Mouse (Mus musculus): Measurements from ENCODE around the gene Zfp1.

Gene Zfp1

GRCm38 (mm10) chr8:111643264-111644141, at the start of gene Zfp1:
Gene Zfp1 (plus strand): TSS chr8:111643401.
- DNase-seq (ENCODE audit: low spot score in 2 of 2), result peak; percentile 85 to 91

DNA sequence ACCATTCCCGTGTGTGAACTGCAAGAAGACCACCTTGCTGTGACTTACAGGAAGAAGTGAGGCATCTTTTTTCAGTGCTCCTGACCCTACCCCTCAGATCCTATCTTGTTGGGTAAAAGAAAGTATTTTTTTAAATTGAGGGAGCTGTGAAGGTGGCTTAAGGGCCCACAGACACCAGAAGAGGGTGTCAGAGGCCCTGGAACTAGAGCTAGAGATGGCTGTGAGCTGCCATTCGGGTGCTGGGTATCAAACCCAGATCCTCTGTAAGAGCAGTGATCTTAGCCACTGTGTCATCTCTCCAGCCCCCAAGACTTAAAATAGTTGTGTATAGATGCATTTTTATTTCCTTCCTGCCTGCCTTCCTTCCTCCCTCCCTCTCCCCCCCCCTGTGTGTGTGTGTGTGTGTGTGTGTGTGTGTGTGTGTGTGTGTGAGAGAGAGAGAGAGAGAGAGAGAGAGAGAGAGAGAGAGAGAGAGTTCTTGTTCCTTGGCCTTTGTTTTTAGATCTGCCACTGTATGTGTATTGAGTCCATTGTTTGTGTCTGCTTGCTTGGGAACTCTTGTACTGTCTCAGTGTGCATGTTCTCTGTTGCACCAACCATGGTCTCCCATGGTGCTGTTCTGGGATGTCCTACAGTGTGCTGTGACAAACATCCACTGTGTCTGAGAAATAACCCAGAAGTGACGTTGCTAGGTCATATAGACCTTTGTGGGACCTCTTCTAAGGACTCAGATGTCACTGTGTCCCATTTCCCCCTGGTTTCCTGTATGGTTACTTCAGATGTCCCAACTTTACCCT, 49.0 kb upstream of the Zfp1 start:
- no peak for DNase-seq (ENCODE audit: low spot score in 2 of 2)

DNA sequence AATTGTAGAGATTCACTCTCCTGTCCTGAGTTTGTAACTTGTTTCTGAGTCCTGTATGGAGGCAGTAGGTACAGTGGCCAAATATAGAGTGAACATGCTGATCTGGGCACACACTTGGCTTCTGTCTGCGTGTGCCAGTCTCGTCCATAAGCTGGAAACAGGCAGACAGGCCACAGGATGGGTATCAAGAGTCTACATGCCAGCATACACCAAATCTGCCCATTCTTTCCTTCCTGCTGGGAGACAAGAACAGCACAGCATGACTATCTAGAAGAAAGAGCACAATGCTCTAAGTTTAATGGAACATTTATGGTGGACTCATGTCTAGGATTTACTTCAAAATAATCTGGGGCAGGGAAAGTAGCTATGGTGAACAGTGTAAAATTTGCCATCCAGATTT, 48.2 kb upstream of the Zfp1 start:
- DNase-seq (ENCODE audit: low spot score in 2 of 2), result no peak

- DNase-seq (ENCODE audit: low spot score in 2 of 2), result peak; percentile 65 to 80
These were observed 47.3 kb upstream of the Zfp1 start for GRCm38 (mm10) chr8:111595712-111596484.

DNA sequence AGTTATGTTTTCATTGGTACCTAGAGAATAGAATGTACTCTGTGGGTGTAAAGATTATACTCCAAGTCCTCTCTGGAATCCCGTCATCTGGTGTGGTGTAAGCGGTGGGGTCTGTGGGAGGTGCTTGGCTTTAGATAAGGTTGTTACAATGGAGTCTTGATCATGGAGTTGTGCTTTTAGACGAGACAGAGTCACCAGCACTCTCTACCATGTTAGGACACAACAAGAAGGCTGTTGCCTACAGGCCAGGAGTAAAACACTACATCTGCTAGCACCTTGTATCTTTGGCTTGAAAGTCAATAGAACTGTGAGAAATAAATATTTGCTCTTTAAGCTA, 46.7 kb upstream of the Zfp1 start:
- DNase-seq (ENCODE audit: low spot score in 2 of 2), result no peak

DNA sequence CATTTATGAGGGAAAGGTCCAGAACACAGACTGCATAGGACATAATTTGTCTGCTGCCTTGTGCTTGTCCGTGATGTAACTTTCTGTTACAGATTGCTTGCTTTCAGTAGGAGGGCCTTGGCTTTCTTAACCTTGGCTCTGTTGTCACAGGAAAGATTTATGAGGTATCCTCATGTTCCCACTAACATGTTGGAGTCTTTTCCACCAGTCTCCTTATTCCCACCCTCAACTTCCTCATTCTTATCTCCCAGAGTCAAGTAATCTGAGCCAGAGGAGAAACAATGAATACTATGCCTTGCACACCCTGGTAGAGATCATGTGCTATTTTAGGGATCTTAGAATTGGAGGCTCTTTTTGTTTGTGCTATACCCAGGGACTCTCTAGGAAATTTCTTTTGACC, 45.9 kb upstream of the Zfp1 start:
- DNase-seq (ENCODE audit: low spot score in 2 of 2), result no peak

- no peak for DNase-seq (ENCODE audit: low spot score in 2 of 2)
These were observed 43.3 kb upstream of the Zfp1 start for GRCm38 (mm10) chr8:111599707-111600444.

DNA sequence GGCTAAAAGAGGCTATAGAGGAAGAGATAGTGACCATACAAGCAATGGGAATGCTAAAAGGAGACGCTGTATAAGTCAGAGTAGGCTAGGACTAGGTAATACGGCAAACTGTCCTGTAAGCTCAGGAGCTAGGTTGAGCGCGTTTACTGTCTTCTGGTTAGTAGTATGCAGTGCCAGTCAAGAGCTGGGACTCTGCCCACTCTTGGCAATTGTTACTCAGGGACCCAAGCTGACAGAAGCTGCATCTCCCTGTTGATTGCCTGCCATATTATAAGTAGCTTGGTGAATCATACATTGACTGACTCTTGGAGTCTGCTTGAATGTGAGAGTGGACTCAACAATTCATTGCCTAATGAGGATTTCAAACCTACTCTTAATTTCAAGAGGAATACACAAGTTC, 41.2 kb upstream of the Zfp1 start:
- no peak for DNase-seq (ENCODE audit: low spot score in 2 of 2)

DNA sequence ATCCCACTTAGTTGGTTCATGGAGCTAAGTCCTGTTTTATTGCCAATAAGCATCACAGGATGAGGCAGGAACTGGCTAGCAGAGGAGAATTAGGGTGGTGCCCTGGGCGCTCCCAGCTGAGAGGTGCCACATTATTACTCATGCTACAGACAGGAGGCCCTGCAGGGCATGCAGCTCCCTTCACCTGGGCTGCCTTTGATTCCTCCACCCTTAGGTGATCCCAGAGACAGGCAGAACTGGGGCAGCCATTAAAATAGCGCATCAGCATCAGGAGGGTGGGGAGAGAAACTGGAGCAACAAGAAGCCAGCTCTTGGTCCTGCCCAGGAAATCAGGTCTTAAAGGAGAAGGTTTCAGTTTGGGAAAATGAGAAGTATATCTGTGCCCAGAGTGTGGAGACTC, 38.2 kb upstream of the Zfp1 start:
- no peak for DNase-seq (ENCODE audit: low spot score in 2 of 2)

DNA sequence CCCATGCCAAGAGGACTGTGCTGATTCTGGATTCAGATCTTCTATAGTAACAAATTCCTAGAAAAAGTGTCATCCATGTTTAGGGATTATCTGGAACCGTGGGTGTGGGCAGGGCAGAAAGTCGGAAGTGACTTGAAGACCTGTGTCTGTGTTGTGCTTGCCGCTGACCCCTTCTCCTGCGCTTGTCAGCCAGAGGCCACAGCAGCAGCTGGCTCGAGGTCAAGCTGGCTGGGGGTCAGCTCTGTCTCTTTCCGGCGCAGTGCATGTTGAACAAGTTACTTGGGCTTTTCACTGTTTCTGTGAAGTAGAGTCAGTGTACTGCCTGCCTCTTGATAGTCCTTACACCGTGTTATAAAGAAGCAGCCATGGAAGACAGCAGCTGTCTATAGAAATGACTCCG, 36.2 kb upstream of the Zfp1 start:
- no peak for DNase-seq (ENCODE audit: low spot score in 2 of 2)

DNA sequence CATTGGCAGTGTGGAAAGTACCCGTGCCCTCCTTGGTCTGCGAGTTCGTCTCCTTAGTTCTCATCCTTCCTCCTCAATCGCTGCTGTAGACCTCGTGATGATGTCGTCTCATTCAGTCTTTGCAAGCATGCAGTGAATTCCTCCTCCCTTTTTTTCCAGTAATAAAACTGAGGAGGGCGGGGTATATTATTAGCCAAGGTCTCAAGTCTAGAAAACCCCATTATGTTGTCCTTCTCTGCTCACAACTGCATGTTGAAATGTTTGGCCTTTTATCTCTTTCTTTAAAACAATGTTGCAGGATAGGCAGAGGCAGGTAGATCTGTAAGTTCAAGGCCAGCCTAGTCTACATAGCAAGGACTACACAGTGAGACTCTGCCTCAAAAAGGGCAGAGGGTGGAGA, 35.8 kb upstream of the Zfp1 start:
- DNase-seq (ENCODE audit: low spot score in 2 of 2), result no peak

- no peak for DNase-seq (ENCODE audit: low spot score in 2 of 2)
These were observed 30.0 kb upstream of the Zfp1 start for GRCm38 (mm10) chr8:111613181-111613580.

DNA sequence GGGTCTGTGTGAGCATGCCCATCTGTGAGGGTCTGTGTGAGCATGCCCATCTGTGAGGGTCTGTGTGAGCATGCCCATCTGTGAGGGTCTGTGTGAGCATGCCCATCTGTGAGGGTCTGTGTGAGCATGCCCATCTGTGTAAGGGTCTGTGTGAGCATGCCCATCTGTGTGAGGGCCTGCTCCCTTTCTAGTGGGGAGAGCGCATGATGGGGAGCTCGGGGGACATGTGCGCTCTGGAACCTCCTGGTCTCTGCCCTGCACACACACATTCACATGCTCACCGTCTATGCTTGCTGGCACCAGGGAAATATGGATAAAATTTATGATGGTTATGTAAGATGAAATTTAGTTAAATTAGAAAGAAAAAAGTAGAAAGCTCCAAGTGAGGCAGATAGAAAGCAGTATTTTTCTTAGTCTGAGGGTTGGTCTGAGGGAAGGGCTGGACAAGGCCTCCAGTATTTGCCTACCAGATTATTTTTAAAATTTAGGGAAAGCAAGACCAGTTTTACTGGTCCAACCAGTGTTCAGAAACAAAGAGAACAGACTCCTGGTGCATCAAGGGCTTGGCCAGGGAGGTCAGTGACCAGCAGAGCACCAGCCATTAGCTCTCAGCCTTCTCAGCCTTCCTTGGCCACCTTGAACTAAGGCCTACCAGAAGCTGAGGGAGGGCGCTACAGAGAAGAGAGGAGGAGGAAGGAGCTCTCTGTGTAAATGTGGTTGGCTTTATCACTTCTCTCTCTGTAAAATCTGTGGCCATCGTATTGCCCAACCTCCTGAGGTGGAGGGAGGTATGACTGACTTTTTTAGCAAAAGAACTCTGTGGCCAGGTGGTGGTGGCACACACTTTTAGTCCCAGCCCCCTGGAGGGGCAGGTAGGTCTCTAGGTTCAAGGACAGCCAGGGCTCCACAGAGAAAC, 28.2 kb upstream of the Zfp1 start:
- no peak for DNase-seq (ENCODE audit: low spot score in 2 of 2)

DNA sequence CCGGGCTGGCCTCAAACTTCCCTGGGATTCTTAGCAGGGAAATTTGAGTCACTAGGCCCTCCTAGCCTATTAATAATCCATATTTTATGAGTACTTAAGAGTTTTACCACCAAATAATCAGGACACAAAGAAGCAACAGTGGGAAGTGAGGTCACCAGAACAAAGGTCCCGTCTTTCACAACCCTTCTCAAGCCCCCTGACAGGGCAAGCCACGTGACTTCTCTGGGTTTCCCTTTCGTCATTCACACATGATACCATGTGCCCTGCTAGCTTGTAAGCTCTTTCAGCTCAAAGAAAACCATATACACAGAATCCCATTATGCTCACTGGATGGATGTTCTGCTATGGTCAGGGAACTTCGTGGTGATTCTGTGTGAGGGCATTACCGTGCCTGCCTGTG, 25.4 kb upstream of the Zfp1 start:
- no peak for DNase-seq (ENCODE audit: low spot score in 2 of 2)

DNA sequence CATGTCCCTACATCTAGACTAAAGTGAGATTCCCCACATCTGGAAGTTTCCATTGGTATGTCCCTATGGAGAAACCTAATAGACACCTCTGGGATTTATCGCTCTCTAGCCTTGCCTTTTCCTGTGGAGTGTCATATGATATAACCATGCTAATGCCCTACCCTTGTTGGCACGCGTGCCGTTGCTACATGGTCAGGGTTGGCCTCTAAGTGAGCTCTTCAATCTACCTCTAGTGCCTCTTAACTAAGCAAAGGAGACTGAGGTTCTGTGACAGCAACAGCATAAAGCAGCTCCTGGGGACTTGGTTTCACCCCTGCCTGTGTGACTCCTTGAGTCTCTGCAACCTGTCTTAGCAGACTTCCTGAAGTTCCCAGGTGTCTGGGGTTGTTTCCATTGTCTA, 24.9 kb upstream of the Zfp1 start:
- no peak for DNase-seq (ENCODE audit: low spot score in 2 of 2)

DNA sequence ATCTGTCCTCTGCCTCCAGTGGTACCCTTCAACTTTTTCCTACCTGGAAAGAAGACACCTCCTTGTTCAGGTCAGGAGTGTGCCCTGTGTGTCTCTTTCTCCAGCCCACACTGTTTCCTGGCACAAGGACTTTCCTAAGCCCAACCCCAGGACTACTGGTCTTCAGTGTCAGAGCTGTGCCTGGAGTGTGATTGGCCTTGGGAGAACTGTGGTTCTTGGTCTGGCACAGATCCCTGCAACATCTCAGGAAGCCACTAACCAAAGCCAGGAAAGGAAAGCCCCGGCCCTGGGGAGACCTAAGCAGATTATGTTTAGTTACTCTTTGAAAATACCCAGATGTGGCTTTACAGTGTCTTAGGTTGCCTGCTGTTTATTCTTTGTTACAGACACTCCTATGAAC, 23.3 kb upstream of the Zfp1 start:
- no peak for DNase-seq (ENCODE audit: low spot score in 2 of 2)

DNA sequence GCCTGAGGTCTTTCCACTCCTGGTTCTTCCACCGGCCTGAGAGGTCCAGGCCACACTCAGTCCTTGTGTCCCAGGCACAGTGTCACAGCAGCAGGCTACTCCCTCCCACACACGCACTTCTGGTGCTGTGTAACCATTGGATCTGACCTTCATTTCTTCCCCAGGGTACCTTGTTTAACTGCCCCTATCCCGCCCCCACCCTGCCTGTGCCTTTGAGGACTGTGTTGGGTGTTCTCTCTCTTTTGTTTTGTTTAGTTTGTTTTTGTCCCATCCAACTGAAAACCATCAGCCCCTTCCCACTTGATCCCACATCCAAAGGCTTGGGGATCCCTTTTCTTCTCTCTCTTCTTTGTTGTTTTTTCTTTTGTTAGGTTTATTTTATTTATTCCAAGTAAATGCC, 21.1 kb upstream of the Zfp1 start:
- no peak for DNase-seq (ENCODE audit: low spot score in 2 of 2)

GRCm38 (mm10) chr8:111622553-111622952, 20.6 kb upstream of the Zfp1 start:
- DNase-seq (ENCODE audit: low spot score in 2 of 2), result peak in 1 of 2 experiments; percentile 63

DNA sequence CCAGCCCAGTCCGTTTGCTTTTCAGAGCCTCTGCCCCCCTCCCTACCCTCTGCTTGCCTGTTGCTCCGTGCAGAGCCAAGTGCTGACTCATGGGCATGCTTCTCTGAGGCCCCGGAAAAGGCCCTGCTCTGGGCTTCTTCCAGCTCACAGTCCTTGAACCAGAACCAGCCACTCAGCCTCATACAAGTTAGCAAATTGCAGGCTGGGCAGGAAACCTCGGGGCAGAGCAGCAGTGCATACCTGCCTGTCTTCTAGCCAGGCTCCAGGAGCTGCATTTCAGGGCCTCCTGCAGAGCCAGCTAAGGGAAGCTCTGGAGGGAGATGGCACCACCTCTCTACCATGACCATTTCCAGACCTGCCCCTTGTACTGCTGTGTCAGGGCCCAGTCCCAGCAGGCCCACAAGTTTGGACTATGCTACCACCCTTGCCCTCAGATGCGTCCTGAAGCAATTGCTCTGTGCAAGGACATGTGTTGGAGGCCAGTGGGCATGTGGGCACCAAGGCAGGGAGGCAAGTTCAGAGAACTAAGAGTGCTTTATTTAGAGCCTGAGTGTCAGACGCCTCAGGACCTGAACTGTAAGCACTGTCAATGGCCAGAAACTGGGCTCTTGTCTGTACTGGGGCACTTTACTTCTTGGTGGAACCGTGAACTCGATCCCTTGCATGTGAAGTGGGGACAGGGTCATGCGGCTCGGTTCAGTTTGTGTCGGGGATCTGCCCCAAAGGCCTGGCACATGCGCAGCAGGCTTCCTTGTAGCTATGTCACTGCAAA, 18.9 kb upstream of the Zfp1 start:
- DNase-seq (ENCODE audit: low spot score in 2 of 2), result peak in 1 of 2 experiments; percentile 61

DNA sequence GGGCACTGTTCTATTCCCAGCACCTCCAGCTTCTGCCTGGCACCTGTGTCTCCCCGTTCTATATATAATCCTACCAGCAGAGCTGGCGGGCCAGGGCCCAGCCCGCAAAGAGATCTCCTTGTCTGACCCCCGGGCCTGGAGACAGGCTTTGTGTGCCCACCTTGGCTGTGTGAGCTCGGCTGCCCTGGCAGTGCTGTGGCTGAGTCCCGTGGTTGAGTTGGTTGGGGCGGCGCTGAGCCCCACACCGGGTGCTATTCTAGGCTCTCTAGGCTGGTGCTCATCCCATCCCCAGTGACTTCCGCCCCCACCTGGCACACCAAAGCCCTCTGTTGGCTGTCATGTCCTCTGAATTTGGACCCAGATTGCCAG, 18.4 kb upstream of the Zfp1 start:
- DNase-seq (ENCODE audit: low spot score in 2 of 2), result peak in 1 of 2 experiments; percentile 61
